Mouse (Mus musculus) thymus, adult 2 months (tissue): ENCODE results near the gene Ctxn1. TPM values are rescaled to one million over a fixed set of nuclear protein-coding genes. Genes with fewer than 3 reads are reported as not detected.

Source experiments
- DNase-seq: peaks from one replicate; pipeline ENCODE4 v3.0.0; 2021
- H3K27ac ChIP-seq: fragments of 200-500 bp; 2 replicates; pipeline ENCODE4 v1.5.1; 2012; ENCODE audit warnings: low read length, control low read depth; ENCODE audit not compliant: control insufficient read depth, insufficient read depth
- H3K27me3 ChIP-seq: fragments of 200-500 bp; 2 replicates; pipeline ENCODE4 v1.6.1; 2012; ENCODE audit warnings: mild to moderate bottlenecking, low read length, moderate library complexity, mixed read lengths; ENCODE audit not compliant: control insufficient read depth, insufficient read depth
- H3K36me3 ChIP-seq: fragments of 200-500 bp; 2 replicates; pipeline ENCODE4 v1.6.1; 2012; ENCODE audit warnings: mild to moderate bottlenecking, low read length, moderate library complexity; ENCODE audit not compliant: control insufficient read depth, insufficient read depth
- H3K4me1 ChIP-seq: fragments of 200-500 bp; replicated peaks from 2 replicates; pipeline ENCODE4 v1.6.1; 2012; ENCODE audit warnings: low read length; ENCODE audit not compliant: control insufficient read depth, insufficient read depth
- H3K4me3 ChIP-seq: fragments of 200-500 bp; 2 replicates; pipeline ENCODE4 v1.5.1; 2012; ENCODE audit warnings: mild to moderate bottlenecking, low read length, control low read depth, moderate library complexity; ENCODE audit not compliant: control insufficient read depth, insufficient read depth
- CTCF ChIP-seq: fragments of 200-500 bp; IDR thresholded peaks from 2 replicates; pipeline ENCODE4 v1.5.1; 2012; ENCODE audit warnings: mild to moderate bottlenecking, control low read depth, low read length, moderate library complexity, borderline replicate concordance; ENCODE audit not compliant: control insufficient read depth, poor library complexity, insufficient read depth; ENCODE audit errors: extremely low read depth
- POLR2A ChIP-seq: fragments of 200-500 bp; IDR thresholded peaks from 2 replicates; pipeline ENCODE4 v1.6.1; 2012; ENCODE audit warnings: mild to moderate bottlenecking, low read length, control low read depth, moderate library complexity; ENCODE audit not compliant: control insufficient read depth, poor library complexity, insufficient read depth; ENCODE audit errors: extremely low read depth
- WGBS: fragments of 180-500 bp; shearing (Covaris S2); methylation state at CpG from one replicate; pipeline ENCODE4 v1.1.7; 2018; 5-methylcytosine and 5-hydroxymethylcytosine counted together
- polyA plus RNA-seq: library from polyadenylated mRNA; depleted of rRNA; stranded (reverse); fragments of >200 nt; gene quantifications from 2 replicates; pipeline ENCODE4 v1.2.3, GENCODE M21; 2012; rRNA removed

Gene Ctxn1
- polyA plus RNA-seq, 1 experiment = 27.0 TPM

DNA sequence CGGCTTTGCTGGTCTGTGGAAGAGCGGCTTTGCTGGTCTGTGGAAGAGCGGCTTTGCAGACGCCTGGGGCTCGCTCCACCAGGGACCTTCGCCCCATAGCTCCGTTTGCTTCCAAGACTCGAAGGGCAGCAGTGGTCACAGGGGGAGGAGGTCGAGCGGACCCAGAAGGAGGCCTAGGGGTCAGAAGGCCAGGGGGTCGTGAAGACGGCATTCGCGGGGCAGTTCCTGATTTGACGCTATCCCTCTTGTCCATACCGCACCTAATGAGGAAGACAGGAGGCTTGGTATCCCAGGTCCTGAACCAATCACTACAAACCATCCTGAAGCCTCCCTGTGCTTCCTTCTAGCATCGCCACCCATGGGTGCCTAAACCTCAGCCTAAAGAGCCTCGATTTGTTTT lies 42.8 kb downstream of the Ctxn1 start:
- H3K4me1 ChIP-seq = peaks cover 31% of the 10 kb centered on the region
- WGBS = 48% methylated on average over 18 of the region's 18 CpGs
- no peak overlapping the region for H3K4me3 ChIP-seq
- TF ChIP-seq CTCF (no peak), POLR2A (no peak)
- no peaks in the 10 kb centered on the region for H3K36me3 ChIP-seq
- peaks cover 10% of the 10 kb centered on the region; the same call in 1 of the 2 replicates for H3K27me3 ChIP-seq
- H3K27ac ChIP-seq = no peak overlapping the region
- DNase-seq = no peak

DNA sequence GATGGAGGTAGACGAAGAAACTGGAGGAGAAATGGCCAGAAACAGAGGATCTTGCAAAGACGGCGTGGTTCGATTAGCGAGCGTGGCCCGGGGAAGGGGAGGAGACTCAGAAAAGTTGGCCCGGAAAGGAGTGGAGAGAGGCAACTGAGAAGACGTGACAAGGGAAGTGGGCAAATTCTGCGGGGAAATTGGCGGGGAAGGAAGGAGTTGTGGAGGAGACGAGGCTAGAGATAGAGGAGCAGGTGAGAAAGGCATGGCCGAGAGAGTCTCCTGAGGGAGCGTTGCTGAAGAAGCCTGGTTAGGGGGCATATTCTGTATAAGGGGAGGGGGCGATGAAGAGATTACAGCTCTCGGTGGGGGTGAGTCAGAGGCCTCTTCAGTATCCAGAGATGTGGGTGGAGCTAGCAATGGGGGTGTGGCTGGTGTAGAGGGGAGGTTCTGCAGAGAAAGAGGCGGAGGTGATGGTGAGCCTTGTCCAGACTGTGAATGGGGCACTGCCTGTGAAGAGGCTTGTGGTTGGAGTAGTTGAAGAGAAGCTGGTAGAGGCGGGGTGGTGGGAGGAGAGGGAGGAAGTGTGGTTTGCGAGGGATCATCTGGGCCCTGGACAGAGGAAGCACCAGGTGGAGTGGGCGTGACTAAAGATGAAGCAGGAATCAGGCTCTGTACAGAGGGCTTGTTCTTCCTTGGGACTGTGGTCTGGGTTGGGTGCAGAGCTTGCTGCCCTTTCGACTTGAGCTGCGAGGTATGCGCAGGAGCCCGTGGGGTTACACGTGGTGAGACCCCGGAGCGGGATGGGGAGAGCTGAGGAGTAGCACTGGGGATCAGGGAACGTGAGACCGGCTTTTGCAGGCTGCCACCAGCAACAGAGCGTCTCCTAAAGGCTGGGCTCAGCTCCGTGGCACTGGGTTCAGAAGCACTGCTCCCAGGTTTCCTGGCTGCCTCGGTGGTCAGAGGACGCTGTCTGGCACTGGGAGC lies 44.8 kb downstream of the Ctxn1 start:
- no peaks in the 10 kb centered on the region for H3K36me3 ChIP-seq
- WGBS = 2% methylated on average over 33 of the region's 33 CpGs
- DNase-seq = peak; percentile 61
- peaks cover 31% of the 10 kb centered on the region for H3K4me1 ChIP-seq
- H3K27ac ChIP-seq = no peak overlapping the region
- TF ChIP-seq CTCF = no peak
- no peak for TF ChIP-seq POLR2A
- peak overlapping the region; percentile 43 for H3K4me3 ChIP-seq
- peaks cover 10% of the 10 kb centered on the region; the same call in 1 of the 2 replicates for H3K27me3 ChIP-seq

DNA sequence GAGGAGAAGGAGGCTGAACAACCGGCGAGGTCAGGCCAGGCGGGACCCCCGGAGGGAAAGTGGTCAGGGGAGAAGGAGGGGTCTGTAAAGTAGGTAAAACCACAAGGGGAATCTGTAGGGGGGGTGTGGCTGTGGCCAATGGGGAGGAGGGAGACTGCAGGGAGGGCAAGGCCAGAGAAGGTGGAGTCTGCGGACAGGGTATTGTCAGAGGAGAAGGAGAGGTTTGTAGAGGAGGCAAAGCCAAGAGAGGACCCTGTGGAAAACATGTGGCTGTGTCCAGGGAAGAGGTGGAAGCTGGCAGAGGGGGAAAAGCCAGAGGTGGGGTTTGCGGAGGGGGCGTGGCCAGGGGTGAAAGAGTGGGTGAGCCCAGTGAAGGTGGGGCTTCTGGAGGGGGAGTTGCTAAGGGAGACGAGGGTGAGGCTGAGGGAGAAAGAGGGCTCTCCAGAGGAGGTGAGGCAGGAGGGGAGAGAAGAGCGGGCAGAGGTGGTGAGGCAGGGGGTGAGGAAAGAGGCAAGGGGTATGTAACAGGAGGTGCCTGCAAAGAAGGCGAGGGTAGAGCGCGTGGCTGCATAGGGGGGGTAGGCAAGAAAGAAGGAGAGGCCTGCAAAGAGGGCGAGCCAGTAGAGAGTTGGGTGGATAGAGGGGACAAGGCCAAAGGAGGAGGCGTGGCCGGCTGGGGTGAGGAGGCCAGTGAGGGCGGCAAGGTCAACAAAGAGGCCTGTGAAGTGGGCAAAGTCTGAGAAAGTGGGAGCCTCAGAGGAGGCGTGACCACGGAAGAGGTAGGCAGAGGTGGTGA lies 45.7 kb downstream of the Ctxn1 start:
- peak overlapping the region; percentile 43 for H3K4me3 ChIP-seq
- 2% methylated on average over 18 of the region's 18 CpGs for WGBS
- peaks cover 31% of the 10 kb centered on the region for H3K4me1 ChIP-seq
- TF ChIP-seq CTCF = no peak
- TF ChIP-seq POLR2A = no peak
- H3K27ac ChIP-seq = no peak overlapping the region
- H3K36me3 ChIP-seq = no peaks in the 10 kb centered on the region
- H3K27me3 ChIP-seq = peaks cover 10% of the 10 kb centered on the region; the same call in 1 of the 2 replicates
- peak; percentile 68 for DNase-seq

DNA sequence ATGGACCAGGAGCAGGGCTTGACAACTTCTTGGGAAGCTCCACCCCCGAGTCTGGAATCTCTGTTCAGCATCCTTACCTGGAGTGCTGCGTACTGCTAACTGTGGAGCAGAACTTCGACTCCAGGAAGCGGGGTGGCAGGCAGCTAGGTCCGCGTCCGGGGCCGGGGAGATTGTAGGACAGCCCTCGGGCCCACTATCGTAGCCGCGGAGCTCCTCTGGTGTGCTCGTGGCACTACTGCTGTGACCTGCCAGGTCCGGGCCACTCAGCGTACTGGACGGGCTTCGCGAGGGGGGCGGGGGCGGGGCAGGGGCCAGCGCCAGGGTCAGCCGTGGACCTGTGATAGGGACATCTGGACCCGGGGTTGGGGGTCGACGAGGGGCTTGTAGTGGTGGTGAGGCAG lies 46.3 kb downstream of the Ctxn1 start:
- H3K4me1 ChIP-seq = peaks cover 31% of the 10 kb centered on the region
- DNase-seq = no peak
- under 1% methylated on average over 24 of the region's 25 CpGs for WGBS
- no peaks in the 10 kb centered on the region for H3K36me3 ChIP-seq
- TF ChIP-seq CTCF (no peak), POLR2A (no peak)
- peaks cover 10% of the 10 kb centered on the region; the same call in 1 of the 2 replicates for H3K27me3 ChIP-seq
- peak overlapping the region; percentile 43 for H3K4me3 ChIP-seq
- H3K27ac ChIP-seq = no peak overlapping the region

DNA sequence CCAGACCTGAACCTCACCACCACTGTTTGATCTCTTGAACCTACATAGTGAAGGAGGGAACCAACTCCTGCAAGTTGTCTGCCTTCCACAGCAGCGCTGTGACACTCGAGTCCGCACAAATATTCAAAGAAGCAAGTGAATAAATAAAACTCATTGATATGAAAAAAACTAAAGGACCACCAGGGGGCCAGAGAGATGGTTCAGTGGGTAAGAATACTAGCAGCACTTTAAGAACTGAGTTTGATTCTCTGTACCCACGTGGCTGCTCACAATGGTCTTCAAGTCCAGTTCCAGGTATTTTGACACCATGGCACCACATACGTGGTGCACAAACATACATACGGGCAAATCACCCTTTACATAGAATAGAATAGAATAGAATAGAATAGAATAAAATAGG lies 48.0 kb downstream of the Ctxn1 start:
- Histone ChIP-seq H3K4me3 (no peak overlapping the region), H3K27ac (no peak overlapping the region), H3K4me1 (peaks cover 25% of the 10 kb centered on the region), H3K27me3 (peaks cover 4% of the 10 kb centered on the region; the same call in 1 of the 2 replicates), H3K36me3 (no peaks in the 10 kb centered on the region)
- no peak for DNase-seq
- TF ChIP-seq POLR2A = no peak
- TF ChIP-seq CTCF = no peak
- WGBS = 86% methylated on average over 6 of the region's 6 CpGs

Other genes with a start within 250 kb of the Ctxn1 start
- gene Cd209f, start 153.4 kb downstream of the Ctxn1 start, polyA plus RNA-seq = 8.4 and 10.0 TPM in 2 replicates
- 5.7 and 8.9 TPM in 2 replicates for gene Cd209g, start 125.2 kb downstream of the Ctxn1 start, polyA plus RNA-seq
- gene Evi5l, start 92.7 kb downstream of the Ctxn1 start, polyA plus RNA-seq = 48.3 and 64.2 TPM in 2 replicates
- gene Prr36, start 41.8 kb downstream of the Ctxn1 start, polyA plus RNA-seq = 0.47 and 0.64 TPM in 2 replicates
- gene Lrrc8e, start 32.4 kb downstream of the Ctxn1 start, polyA plus RNA-seq = 0.59 and 0.66 TPM in 2 replicates
- 73.2 and 79.9 TPM in 2 replicates for gene Map2k7, start 20.5 kb downstream of the Ctxn1 start, polyA plus RNA-seq
- 2.6 and 4.6 TPM in 2 replicates for gene Gm49320, start 20.4 kb downstream of the Ctxn1 start, polyA plus RNA-seq
- 56.4 and 69.7 TPM in 2 replicates for gene Tgfbr3l, start 11.1 kb downstream of the Ctxn1 start, polyA plus RNA-seq
- gene Snapc2, start 6.2 kb downstream of the Ctxn1 start, polyA plus RNA-seq = 40.8 and 45.1 TPM in 2 replicates
- 84.4 and 88.0 TPM in 2 replicates for gene Timm44, start 16.6 kb upstream of the Ctxn1 start, polyA plus RNA-seq
- gene Ccl25, start 65.9 kb upstream of the Ctxn1 start, polyA plus RNA-seq = 178 and 233 TPM in 2 replicates
- 43.2 and 70.4 TPM in 2 replicates for gene Elavl1, start 66.1 kb upstream of the Ctxn1 start, polyA plus RNA-seq
- gene Cers4, start 233.8 kb upstream of the Ctxn1 start, polyA plus RNA-seq = 47.3 and 62.1 TPM in 2 replicates